Mouse (Mus musculus) neural tube, embryonic 10.5 days (tissue): ENCODE measurements around the gene A830018L16Rik.
"Not testable (repeated sequence)": the region's sequence is repeated elsewhere in the genome, so short reads cannot be mapped to it uniquely, and the experiment has no call there.

Experiments used
- DNase-seq: peaks from one replicate; pipeline ENCODE4 v3.0.0-alpha.2; 2017; ENCODE audit warnings: low spot score; ENCODE audit errors: extremely low spot score

Gene A830018L16Rik

GRCm38 (mm10) chr1:11996297-11996878, 582.5 kb downstream of the A830018L16Rik start:
- DNase-seq: no peak

- DNase-seq: no peak
These were observed 583.7 kb downstream of the A830018L16Rik start for GRCm38 (mm10) chr1:11997574-11997973.

GRCm38 (mm10) chr1:12000557-12000956, 586.7 kb downstream of the A830018L16Rik start:
- no peak for DNase-seq

GRCm38 (mm10) chr1:12008789-12009550, 595.1 kb downstream of the A830018L16Rik start:
- no peak for DNase-seq

GRCm38 (mm10) chr1:12009551-12009846, 595.6 kb downstream of the A830018L16Rik start:
- DNase-seq: no peak

GRCm38 (mm10) chr1:12010607-12011006, 596.7 kb downstream of the A830018L16Rik start:
- DNase-seq: no peak

GRCm38 (mm10) chr1:12020646-12021045, 606.7 kb downstream of the A830018L16Rik start:
- DNase-seq: not testable (repeated sequence)
